Mouse (Mus musculus) kidney, postnatal 25 days (tissue): ENCODE data around the gene Cdh23.

Source experiments
- DNase-seq, 2 experiments: peaks; one replicate each; pipeline ENCODE4 v3.0.0; 2021; ENCODE audit warnings: mixed read lengths in 2 of 2

The Cdh23 gene

GRCm38 (mm10) chr10:60634391-60634790 is 61.9 kb downstream of the Cdh23 start:
- no peak for DNase-seq

GRCm38 (mm10) chr10:60626086-60626485 is 70.2 kb downstream of the Cdh23 start:
- no peak for DNase-seq

- DNase-seq, result no peak
Measured at GRCm38 (mm10) chr10:60625511-60625910, 70.8 kb downstream of the Cdh23 start.

GRCm38 (mm10) chr10:60624945-60625344 is 71.3 kb downstream of the Cdh23 start:
- no peak for DNase-seq

DNA sequence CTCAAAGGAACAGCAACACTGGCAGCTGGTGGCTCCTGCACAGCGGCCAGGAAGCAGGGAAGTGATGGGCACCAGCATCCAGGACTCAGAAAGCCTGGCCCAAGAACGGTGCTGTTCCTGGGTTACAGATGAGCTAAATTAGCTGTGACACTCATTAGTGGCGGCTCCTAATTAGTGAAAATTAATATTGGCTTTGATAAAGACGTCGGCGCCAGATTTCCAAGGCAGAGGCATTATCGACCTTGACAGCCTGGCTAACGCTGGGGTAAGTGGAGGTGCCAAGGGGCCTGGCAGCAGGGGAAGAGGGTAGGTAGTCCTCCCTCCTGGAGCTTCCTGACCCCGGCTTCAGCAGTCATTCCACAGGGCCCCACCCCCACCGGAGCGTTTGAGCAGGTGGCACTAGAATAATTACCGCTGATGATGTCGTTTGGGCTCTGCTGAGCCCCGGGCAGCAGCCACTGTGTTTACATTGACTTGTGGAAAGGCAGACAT is 72.0 kb downstream of the Cdh23 start:
- no peak for DNase-seq

- peak; percentile 7 to 52 for DNase-seq
Measured at GRCm38 (mm10) chr10:60622836-60623235, 73.5 kb downstream of the Cdh23 start.

DNA sequence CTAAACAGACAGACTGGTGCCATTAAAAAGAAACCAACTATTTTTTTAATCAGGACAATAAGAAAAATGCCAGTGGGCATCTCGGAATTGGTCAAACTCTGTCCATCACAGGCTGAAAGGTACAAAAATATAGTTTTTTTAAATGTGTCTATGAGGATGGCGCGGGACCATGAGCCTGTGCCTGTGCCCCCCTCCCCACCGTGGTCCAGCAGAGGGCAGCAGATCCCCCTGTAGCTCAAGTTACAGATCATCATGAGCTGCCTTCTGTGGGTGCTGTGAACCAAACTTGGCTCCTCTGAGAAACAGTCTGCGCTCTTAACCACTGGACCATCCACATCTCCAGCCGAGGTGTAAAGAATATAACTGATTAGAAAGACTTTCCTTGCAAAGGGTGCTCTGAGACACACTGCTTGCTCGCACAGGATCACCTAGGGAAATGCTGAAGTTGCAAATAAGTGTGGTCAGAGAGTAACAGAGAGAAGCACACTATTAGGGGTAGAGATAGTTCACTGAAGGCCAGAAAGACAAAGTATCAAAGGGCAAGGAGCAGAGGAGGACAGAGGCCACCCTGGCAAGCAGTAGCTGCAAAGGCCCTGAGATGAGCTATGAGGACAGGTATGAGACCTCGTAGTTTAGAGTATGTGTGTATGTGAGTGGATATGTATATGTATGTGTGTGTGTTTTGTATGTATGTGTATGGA is 74.7 kb downstream of the Cdh23 start:
- DNase-seq, result no peak

DNA sequence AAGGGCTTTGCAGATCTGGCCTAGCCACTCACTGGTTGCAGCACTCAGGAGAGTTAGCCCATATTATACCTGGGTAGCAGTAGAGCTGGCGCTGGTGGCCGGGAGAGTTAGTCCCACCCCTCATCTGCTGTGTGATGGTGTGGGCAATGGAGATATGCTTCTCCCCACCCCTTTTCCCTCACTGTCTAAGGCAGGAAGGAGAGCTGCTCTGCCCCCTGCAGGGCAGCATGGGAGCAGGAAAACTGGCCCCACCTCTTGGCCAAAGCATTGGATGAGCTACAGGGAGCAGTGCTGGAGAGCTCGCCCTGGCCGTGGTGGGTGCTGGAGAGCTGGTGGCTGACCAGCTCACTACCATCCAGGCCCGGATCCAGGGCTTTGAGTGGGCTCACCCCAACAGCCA is 80.4 kb downstream of the Cdh23 start:
- DNase-seq, result no peak

DNA sequence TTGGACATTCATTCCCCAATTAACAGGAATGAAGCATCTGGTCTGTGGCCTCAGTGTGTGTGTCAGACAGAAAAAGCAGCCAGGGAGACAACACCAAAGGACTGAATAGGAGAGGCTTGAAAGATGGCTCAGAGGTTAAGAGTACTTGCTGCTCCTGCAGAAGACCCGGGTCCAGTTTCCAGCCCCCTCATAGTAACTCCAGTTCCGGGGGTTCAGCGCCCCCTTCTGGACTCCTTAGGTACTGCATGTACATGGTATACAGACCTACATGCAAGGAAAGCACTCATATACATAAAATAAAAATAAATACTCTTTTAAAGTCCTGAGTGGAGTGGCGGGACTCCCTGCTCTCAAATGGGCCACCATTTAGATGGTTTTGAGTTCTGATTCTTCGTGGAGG is 83.4 kb downstream of the Cdh23 start:
- peak in 1 of 2 experiments; percentile 12 for DNase-seq

GRCm38 (mm10) chr10:60607166-60607565 is 89.1 kb downstream of the Cdh23 start:
- no peak for DNase-seq

DNA sequence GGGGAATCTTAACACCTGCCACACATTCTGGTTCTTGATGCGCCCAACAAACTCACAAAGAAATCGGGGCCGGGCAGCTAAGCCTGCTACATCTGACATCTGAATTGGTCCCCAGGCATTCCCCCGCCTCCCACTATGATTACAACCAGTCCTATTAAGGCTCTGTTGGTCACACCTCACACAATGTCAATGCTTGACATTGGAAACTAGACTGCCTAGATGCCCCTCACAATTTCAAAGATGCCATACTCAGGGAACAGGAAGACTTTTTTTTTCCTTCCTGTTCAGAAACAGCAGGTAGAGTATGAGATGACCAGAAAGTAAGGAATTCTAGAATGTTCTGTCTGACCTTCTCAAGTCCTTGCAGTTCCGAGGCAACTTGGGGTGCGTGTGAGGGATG is 89.6 kb downstream of the Cdh23 start:
- DNase-seq, result no peak

DNA sequence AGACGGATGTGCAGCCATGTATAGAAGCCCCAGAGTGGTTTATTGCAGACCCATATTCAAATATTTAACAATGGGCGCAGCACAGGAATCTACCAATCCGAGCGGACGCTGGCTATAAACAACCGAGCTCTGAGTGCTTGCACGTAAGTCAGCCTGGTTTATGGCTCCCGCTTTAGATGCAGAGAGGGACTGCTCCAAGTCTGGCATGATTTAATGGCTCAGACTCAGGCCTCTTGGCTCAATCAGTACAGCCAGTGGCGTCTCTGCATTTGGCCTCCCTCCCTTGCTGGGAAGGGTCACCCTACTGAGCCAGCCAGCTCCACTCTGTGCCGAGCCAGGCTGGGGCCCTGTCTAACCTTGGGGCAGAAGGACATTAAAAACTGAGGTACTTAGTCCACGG is 94.1 kb downstream of the Cdh23 start:
- DNase-seq, result no peak

DNA sequence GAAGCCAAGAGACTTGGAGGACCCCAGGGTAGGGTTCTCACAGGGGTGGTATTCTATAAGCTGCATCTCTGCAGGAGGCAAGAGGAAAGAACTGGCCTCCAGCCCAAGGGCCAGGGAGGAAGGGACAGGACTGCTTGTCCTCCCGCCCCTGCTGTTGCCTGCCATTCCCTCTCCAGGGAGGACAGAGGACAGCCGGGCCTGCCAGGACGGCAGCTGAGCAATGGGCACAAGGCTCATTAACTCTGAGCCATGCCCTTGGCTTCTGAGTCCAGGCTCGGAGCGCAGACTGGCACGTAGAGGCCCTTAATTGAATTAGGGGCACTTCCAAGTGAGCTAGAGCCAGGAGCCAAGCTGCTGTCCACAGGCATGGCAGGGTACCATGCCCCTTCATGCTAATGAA is 101.1 kb downstream of the Cdh23 start:
- no peak for DNase-seq

DNA sequence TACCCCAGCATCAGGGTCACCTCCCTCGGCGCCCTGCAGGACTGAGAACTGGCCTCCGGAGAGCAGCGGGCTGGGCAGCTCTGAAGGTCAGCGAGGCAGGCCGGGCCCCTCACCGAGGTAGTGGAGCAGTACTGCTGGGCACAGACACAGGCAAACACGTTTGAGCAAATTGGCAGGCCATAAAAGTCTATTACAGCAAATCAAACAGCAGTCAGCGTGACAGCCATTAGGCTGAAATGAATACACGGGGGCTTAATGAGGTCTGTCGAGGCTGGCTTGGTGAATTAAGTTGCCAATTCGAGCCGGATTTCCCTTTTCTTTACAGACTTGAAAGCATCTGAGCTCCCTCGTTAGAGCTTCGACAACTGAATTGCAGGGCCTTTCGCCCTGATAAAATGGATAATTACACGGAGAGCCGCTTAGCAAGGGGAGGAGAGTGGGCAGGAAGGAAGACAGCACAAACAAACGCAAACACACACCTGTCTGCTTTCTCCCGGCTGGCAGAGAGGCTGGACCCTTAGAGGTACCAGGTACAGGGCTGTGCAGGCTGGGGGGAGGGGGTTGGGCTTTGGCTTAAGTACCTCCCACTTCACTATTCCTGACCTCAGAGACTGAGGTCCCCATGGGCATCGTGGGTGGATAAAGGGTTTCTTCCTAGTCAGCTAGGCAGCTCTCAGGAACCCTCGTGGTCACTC is 103.3 kb downstream of the Cdh23 start:
- DNase-seq, result no peak

DNA sequence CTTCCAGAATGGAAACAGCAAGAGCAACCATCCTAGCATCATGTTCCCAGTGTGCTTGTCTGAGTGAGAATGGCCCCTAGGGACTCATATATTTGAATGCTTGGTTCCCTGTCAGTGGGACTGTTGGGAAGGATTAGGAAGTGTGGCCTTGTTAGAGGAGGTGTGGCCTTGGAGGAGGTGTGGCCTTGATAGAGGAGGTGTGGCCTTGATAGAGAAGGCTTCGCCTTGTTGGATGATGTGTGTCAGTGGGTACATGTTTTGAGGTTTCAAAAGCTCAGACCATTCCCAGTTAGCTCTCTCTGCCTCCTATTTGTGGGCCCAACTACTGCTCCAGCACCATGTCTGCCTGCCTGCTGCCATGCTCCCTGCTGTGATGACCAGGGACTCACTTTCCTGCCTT is 105.0 kb downstream of the Cdh23 start:
- DNase-seq, result no peak

DNA sequence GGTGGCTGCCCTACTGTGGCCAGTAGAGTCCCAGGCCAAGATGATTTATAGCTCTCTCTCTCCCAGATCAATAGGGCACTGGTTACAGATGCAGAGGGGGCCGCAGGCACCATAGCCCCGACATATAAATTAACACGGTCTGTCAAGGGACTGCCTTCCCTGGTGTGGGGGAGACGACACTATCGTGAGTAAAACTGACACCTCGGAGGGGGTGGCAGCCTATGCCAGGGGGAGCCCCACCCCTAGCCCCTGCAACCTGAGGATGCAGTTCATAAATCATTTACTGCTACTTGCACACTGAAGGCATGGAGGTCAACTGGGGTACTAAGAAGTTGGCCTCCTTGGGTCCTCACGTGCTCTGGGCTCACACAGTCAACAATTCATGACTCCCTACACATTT is 106.0 kb downstream of the Cdh23 start:
- DNase-seq, result no peak

DNA sequence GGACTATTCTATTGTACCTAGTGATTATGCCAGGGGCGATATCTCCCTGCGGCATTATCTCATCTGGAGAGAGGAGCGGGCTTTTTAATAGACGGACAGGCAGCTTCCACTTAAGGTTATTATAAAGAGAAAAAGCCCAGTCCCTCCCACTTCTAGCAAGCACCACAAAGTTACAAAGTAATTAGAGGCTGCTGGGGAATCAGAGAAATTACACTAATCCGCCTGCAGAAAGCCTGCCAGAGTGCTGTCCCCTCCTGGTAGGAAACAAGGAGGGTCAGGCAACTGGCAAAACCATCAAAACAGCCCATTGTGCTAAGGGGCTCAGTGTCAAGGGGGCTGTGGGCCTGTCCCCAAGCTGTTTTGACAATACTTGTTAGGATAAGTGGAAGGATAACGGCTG is 110.6 kb downstream of the Cdh23 start:
- DNase-seq, result no peak

DNA sequence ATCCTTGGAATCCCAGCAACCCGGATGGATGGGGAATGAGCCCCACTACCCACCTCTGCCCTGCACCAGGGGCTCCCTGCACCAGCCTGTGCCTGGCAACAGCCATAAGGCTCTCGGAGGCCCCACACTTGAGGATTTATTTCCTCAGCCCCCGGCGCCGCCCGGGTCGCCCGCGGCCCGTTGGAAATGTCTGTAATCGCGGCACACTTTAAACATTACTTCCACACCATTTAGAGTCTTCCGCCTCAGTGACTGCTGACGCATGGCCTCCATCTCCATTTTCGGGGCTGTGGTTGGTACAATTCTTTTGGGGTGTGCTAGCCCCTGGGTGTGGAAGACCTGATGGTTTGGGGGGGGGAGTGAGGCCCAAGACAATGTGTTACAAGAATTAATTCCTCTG is 113.3 kb downstream of the Cdh23 start:
- no peak for DNase-seq

DNA sequence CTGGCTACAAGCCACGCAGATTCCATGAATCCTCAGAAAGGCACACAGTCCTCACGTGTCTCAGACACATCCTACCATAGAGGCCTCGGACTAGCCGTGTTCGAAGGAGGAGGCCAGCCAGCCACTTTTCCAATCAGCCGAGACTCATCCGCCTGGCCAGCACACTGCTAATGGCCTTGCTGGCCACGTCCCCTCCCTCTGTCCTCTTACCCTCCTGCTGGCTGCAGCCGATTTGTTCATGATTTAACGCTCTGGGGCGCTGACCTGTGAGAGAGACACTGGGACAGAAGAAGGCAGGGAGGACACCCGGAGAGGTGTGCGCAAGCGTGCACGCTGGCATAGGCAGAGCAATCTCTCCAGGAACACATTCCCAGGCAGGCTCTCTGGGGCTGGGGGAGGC is 115.6 kb downstream of the Cdh23 start:
- peak in 1 of 2 experiments; percentile 49 for DNase-seq

DNA sequence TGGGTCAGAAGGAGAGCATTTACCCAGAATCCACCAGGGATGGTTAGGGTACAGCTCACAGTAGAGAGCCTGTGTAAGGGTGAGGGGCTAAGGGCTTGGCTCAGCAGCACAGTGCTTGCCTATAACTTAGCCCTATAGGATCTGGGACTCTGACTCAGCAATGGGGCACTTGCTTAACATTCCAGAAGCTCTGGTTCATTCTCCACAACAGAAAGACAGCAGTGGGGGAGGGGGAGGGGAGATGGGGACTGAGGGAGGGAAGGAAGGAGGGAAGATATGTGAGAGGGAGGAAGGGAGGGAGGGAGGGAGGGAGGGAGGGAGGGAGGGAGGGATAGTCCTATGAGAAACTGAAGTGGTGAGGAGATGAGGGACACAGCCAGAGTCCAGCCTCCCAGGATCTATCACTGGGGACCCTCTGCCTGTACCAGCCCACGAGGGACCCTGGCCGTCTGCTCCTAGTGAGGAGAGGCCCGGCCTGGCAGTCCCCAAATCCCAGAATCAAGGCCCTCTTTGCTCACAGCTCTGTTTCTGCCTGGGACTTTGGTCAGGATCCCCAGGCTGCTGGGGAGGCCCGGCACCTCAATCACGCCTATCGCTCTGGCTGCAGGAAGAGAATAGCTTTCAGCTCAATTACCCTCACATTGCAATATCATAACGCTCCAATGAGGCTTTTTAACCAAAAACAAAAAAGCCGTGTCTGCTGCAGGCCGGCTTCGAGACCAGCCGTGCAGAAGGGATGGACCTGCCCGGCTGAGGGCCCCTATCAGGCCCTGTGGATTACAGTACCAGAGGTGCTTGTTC is 117.4 kb downstream of the Cdh23 start:
- DNase-seq, result no peak

DNA sequence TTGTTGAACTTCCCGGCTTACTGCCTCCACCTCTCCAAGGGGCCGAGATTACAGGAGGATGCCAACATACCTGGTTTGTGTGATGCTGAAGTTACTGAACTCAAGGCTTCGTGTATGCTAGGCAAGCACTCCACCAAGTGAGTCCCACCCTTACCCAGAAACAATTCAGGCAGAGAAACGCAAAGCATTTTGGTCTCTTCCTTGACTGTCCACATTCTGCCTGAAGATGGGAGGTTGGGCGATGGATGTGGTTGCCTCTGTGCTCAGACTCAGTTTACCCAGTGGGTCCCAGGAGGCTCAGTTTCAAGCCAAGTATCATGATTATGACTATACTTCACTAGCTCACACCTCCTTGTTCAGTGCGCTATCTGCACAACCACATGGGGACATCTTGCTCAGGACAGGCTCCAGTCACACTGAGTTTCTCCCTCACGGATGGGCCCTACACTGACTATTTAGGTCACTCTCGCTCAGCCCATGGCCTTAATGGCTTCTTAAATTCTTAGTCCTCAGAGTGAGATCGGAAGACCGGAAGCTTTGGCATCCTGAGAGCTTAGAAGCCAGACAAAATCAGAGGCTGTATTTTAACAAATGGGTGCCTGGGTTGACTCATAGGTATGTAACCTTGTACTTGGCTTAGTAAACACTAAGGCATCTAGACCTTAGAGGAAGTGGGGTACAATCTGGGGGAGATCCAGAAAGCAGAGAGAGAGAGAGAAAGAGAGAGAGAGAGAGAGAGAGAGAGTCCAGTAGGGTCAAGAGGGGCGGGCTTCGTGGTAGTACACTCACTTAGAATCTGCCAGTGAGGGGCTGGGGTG is 118.2 kb downstream of the Cdh23 start:
- no peak for DNase-seq

DNA sequence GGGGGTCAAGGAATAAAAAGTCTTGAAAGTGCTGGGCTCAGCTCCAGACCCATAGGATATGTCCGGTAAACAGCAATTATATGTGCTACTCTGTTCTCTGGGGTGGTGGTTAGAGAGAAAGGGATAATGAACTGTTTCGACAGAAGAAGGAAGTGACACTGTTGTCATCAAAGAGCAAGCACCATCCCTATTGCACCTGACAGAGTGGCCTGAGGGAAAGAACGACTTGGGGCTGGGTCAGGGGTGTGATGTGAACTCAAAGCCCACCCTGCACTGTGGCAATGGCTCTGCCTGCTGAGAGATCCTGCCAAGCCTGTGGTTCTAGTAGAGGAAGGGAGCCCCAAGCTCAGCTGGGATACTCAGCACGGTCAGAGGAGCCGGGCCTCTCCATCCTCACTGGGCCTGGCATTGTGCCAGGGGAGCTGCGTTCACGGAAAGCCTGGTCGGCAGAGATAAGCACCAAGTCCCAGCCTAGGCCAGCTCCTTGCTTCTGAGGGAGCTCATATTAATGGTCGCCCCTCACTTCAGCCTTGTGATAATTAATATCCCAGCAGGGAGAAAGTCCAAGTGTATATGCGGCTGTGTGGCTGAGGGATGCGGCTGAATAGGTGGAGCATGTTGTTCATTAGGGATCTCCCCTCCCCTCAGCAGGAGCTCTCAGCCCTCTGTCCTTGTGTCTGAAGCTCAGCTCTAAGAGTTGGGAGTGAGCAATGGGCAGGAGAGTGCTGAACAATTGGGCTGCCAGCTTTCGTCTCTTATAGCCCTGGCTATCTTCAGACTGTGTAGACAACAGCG is 119.0 kb downstream of the Cdh23 start:
- peak; percentile 62 to 71 for DNase-seq
